Mouse (Mus musculus) bone marrow macrophage, adult 2 months (primary cell): ENCODE results near the gene Prkce. TPM values are rescaled to one million over a fixed set of nuclear protein-coding genes. Genes with fewer than 3 reads are reported as not detected.

ENCODE experiments used
- H3K27ac ChIP-seq: 2 replicates; pipeline ENCODE4 v1.5.1; 2012; ENCODE audit warnings: low read depth, low read length; ENCODE audit not compliant: insufficient read depth
- H3K4me1 ChIP-seq: 2 replicates; pipeline ENCODE4 v1.6.1; 2012; ENCODE audit warnings: low read length; ENCODE audit not compliant: control insufficient read depth, insufficient read depth
- H3K4me3 ChIP-seq: 2 replicates; pipeline ENCODE4 v1.5.1; 2012; ENCODE audit warnings: mild to moderate bottlenecking, low read length, moderate library complexity; ENCODE audit not compliant: insufficient read depth
- CTCF ChIP-seq: IDR thresholded peaks from 2 replicates; pipeline ENCODE4 v1.5.1; 2012; ENCODE audit warnings: low read depth, mild to moderate bottlenecking, low read length, moderate library complexity
- POLR2A ChIP-seq: IDR thresholded peaks from 2 replicates; pipeline ENCODE4 v1.6.1; 2012; ENCODE audit warnings: mild to moderate bottlenecking, low read depth, low read length, borderline replicate concordance
- polyA plus RNA-seq: library from polyadenylated mRNA; stranded (reverse); fragments of >200 nt; gene quantifications from 2 replicates; pipeline ENCODE4 v1.2.4, GENCODE M21; 2012; ENCODE audit not compliant: missing spikeins, insufficient read depth, insufficient read length

Gene Prkce
- polyA plus RNA-seq, 1 experiment, result 1.8 TPM

GRCm38 (mm10) chr17:86266051-86266450 is 98.5 kb downstream of the Prkce start:
- Histone ChIP-seq H3K4me1 (no peaks in the 10 kb centered on the region), H3K4me3 (no peak overlapping the region), H3K27ac (no peak overlapping the region)
- TF ChIP-seq CTCF (no peak), POLR2A (no peak)

- Histone ChIP-seq H3K27ac (no peak overlapping the region), H3K4me3 (no peak overlapping the region), H3K4me1 (no peaks in the 10 kb centered on the region)
- TF ChIP-seq CTCF (no peak), POLR2A (no peak)
These were observed 99.7 kb downstream of the Prkce start for GRCm38 (mm10) chr17:86267126-86267760.

GRCm38 (mm10) chr17:86269639-86270038 is 102.1 kb downstream of the Prkce start:
- Histone ChIP-seq H3K4me3 (no peak overlapping the region), H3K27ac (no peak overlapping the region), H3K4me1 (no peaks in the 10 kb centered on the region)
- TF ChIP-seq POLR2A, result no peak
- no peak for TF ChIP-seq CTCF

GRCm38 (mm10) chr17:86270523-86270922 is 102.9 kb downstream of the Prkce start:
- TF ChIP-seq CTCF, result no peak
- no peak for TF ChIP-seq POLR2A
- H3K4me3 ChIP-seq, result no peak overlapping the region
- H3K27ac ChIP-seq, result no peak overlapping the region
- no peaks in the 10 kb centered on the region for H3K4me1 ChIP-seq

- TF ChIP-seq POLR2A, result no peak
- no peak for TF ChIP-seq CTCF
- no peak overlapping the region for H3K4me3 ChIP-seq
- H3K4me1 ChIP-seq, result no peaks in the 10 kb centered on the region
- no peak overlapping the region for H3K27ac ChIP-seq
These were observed 103.7 kb downstream of the Prkce start for GRCm38 (mm10) chr17:86271277-86271676.

- TF ChIP-seq POLR2A (no peak), CTCF (no peak)
- Histone ChIP-seq H3K4me3 (no peak overlapping the region), H3K4me1 (peaks cover 7% of the 10 kb centered on the region), H3K27ac (no peak overlapping the region)
These were observed 105.4 kb downstream of the Prkce start for GRCm38 (mm10) chr17:86272961-86273360.

GRCm38 (mm10) chr17:86273566-86274349 is 106.2 kb downstream of the Prkce start:
- no peak overlapping the region for H3K27ac ChIP-seq
- H3K4me1 ChIP-seq, result peaks cover 8% of the 10 kb centered on the region
- H3K4me3 ChIP-seq, result no peak overlapping the region
- TF ChIP-seq POLR2A (no peak), CTCF (no peak)

GRCm38 (mm10) chr17:86274350-86274744 is 106.8 kb downstream of the Prkce start:
- peaks cover 8% of the 10 kb centered on the region for H3K4me1 ChIP-seq
- TF ChIP-seq CTCF (no peak), POLR2A (no peak)
- H3K4me3 ChIP-seq, result no peak overlapping the region
- H3K27ac ChIP-seq, result no peak overlapping the region

- no peak for TF ChIP-seq CTCF
- TF ChIP-seq POLR2A, result no peak
- H3K27ac ChIP-seq, result no peak overlapping the region
- peaks cover 8% of the 10 kb centered on the region for H3K4me1 ChIP-seq
- no peak overlapping the region for H3K4me3 ChIP-seq
These were observed 108.8 kb downstream of the Prkce start for GRCm38 (mm10) chr17:86276381-86276780.
